Mouse (Mus musculus) heart, postnatal 36 days (tissue): ENCODE measurements around the gene Nlgn3. TPM values are rescaled to one million over a fixed set of nuclear protein-coding genes. Genes with fewer than 3 reads are reported as not detected.

Experiments used
- DNase-seq, 2 experiments: peaks; one replicate each; pipeline ENCODE4 v3.0.0; 2021 to 2022
- intact Hi-C: fragments of 180-260 bp; cut with DNase I; formaldehyde crosslinking; loops from one replicate; pipeline ENCODE4 v1.15.1; 2025
- total RNA-seq, 2 experiments: library from RNA; stranded (reverse); gene quantifications; 2 replicates each; pipeline ENCODE4 v1.2.3; 2021

Gene Nlgn3
- total RNA-seq: under 1 TPM; 0.22 to 0.50 TPM

- intact Hi-C loops: no loop called here
- DNase-seq: no peak
These were observed at the start of gene Nlgn3 for GRCm38 (mm10) chrX:101299055-101299454. TSS of gene Nlgn3 (plus strand) at chrX:101299168.

DNA sequence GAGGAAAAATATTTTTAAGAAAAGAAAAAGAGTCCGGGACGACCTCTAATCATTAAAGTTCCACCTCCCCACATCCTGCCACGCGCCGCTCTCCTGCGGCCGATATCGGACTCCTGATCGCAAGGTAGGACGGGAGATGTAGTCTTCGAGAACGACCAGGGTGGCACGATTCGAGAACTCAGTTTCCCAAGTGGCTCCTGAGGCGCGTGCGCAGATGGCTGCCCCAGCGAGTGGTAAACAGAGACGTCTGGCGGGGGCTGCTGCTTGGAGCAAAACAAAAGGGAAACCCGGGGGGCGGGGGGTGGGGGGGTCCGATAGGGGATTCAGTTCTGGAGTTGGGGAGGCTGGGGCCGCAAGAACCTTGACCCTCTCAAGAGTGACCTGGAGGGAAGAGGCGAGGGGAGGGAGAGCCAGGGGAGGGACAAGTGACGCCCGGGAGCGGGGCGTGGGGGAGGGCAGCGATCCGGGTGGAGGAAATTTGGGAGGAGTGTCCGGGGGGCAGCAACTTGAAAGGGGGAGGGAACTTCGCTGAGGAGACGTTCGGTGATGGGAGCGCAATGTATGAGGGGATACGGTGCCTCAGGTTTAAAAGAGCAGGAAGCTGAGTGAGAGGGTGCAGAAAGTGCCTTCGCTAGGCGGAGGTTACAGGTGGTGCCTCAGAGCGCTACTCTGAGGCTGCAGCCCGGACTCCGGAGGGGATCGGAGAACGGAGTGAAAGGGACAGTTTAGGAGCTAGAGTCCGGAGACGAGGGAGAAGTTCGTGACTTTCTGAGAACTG, 44.8 kb upstream of the Nlgn3 start, which contains the start of gene Foxo4:
Foxo4 (plus strand) TSS at position 577 of the 778 bp plus-strand sequence.
- intact Hi-C loops: loop anchor here (2.0 to 10.0 kb wide), 3 partner anchors 19 to 171 kb away; partner anchors contain the start of genes Nono, Snx12 and Zmym3
- DNase-seq: peak; percentile 79 to 82

GRCm38 (mm10) chrX:101254740-101255139, 44.2 kb upstream of the Nlgn3 start:
- intact Hi-C loops: loop anchor here (2.0 to 10.0 kb wide), 3 partner anchors 18 to 170 kb away; partner anchors contain the start of genes Nono, Snx12 and Zmym3
- DNase-seq: peak in 1 of 2 experiments; percentile 6

DNA sequence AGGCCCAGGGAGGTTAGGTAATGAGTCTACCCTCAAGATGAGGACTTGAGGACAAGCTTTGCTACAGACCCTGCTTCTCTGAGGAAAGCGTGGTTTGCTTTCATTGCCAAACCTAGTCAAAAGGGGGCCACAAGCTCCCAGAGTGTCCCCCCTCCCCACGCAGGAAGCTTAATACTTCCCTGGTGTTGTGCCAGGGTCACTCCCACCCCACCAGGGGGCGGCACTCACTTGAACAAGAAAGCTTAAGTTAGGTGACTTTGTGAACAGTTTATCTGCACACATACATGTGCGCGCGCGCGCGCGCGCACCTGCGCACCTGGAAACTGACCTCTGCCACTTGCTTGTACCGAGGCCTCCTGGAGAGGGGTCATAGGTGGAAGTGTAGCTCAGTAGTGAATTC, 42.4 kb upstream of the Nlgn3 start:
- intact Hi-C loops: loop anchor here (10.0 kb wide), 1 partner anchor 168 kb away; the partner anchor contains the start of genes Nono and Zmym3
- peak in 1 of 2 experiments; percentile 13 for DNase-seq

- intact Hi-C loops: no loop called here
- no peak for DNase-seq
These were observed 38.3 kb upstream of the Nlgn3 start for GRCm38 (mm10) chrX:101260441-101261325.

DNA sequence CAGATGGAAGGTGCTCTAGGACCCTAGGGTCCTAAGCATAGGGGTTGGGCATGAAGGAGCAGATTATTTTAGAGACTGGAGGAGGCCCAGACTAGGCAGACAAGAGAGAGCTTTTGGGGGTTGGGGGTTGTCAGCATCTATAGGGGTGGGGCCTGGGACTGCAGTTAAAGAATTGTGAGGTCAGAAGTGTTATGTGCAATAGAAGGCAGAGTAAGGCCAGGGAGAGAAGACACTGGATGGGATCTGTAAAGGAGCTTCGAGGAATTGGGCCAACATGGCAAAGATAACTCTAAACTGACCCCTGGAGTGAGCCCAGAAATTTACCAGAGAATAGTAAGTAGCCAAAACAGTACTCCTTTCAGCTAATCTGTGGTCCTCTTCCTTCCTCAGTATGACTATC, 35.1 kb upstream of the Nlgn3 start, which contains the start of gene Gm614:
Gm614 (minus strand) TSS at position 101 of the 400 bp plus-strand sequence.
- intact Hi-C loops: no loop called here

DNA sequence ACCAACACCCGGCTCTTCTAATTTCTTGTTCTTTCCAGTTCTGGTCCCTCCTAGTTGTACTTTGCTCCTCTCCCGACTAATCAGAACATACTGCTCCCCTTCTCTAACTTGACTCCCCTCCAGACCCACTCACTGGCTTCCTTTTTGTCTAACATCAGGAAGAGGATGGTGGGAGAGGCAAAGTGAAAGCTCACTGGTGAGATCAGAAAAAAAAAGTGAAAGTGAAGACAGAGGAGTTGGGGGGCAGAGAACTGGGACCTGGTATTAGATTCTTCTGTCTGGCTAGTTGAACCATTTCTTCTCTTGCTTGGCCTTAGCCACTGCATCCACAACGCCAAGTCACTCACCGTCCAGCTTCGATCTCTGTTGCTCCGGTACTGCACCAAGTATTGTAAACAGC, 32.3 kb upstream of the Nlgn3 start:
- intact Hi-C loops: no loop called here
- no peak for DNase-seq

More for the DNA sequence above, 35.1 kb upstream of the Nlgn3 start, which contains the start of gene Gm614:
- no peak for DNase-seq

GRCm38 (mm10) chrX:101268025-101268754, 30.8 kb upstream of the Nlgn3 start, which contains the start of gene Il2rg:
TSS of gene Il2rg (minus strand) at chrX:101268255.
- no peak for DNase-seq
- intact Hi-C loops: no loop called here

DNA sequence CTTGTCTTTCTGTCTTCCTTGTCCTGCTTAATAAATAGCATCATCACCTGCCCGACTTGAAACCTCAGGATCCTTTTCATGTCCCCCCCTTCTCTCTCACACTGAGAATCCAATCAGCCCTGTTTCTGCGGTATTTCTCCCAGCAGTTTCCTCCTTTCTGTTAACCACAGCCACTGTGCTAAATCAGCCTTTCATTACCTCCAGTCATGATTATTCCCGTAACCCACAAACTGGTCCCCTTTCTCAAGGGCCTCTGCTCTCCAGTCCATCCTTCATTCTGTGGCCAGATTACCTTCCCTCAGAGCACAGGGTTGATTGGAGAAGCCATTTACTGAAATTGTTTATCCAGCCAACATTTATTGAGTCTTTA, 30.2 kb upstream of the Nlgn3 start, which contains the start of gene Gm20489:
Gm20489 (minus strand) TSS at position 269 of the 370 bp plus-strand sequence.
- intact Hi-C loops: no loop called here
- no peak for DNase-seq

GRCm38 (mm10) chrX:101273410-101273809, 25.6 kb upstream of the Nlgn3 start:
- intact Hi-C loops: loop anchor here (2.0 to 5.0 kb wide), 3 partner anchors 19 to 364 kb away; partner anchors contain the start of genes Foxo4 and Snx12
- no peak for DNase-seq

DNA sequence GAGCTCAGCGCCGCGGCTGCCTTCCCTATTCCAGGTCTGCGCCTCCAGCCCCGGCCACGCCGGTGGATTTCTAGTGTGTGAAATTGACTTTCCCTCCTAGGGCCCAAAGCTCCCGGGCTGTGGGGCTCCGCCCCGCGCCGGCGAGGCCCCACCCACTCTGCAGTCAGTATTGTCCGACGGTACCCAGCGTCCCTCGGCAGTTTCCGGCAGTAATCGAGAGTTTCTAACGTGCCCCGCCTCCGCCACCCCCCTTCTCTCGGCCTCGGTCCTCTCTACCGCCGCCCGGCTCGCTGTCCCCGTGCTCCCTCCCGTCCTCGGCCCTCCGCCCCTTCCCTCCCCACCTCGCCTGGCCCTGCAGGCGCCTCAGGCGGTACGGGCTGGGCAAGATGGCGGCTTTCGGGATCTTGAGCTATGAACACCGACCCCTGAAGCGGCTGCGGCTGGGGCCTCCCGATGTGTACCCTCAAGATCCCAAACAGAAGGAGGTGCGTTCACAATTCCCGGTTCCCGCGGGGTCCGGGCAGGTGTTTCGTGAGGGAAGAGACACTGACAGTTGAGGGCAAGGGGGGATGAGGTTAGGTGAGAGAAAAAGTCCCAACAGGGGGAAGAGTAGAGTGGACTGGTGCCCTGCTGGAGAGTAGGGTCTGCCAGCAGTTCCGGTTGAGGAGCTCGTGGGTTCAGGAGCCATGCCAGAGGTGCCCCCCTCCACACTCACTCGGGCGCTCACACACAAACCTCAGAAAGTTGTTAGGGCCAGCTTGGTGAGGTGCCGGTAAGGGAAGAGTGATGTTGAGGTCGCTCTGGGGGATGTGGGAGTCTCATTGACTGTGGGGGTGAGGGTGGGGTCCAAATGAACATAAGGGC, 24.9 kb upstream of the Nlgn3 start, which contains the start of gene Med12:
Med12 (plus strand) TSS at position 156 of the 864 bp plus-strand sequence.
- intact Hi-C loops: loop anchor here (2.0 to 5.0 kb wide), 3 partner anchors 19 to 363 kb away; partner anchors contain the start of genes Foxo4 and Snx12
- peak; percentile 84 to 86 for DNase-seq

- no peak for DNase-seq
- intact Hi-C loops: no loop called here
These were observed 16.2 kb upstream of the Nlgn3 start for GRCm38 (mm10) chrX:101282813-101283212.

DNA sequence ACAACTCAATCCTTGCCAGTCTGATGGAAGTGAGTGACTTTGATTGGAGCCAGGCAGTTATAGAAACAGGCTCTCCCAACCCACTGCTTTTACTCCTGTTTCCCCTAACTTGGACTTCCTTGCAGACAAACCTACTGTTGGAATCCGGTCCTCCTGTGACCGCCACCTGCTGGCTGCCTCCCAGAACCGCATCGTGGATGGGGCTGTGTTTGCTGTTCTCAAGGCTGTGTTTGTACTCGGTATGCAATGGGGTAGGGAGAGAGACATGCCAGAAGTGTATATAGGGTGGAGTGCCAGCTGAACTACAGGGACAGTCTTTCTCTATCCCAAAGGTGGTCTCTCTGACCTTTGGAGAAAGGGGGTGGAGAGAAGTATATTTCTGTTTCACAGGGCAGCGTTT, 13.4 kb upstream of the Nlgn3 start:
- DNase-seq: peak; percentile 33 to 52

GRCm38 (mm10) chrX:101285953-101286670, 12.9 kb upstream of the Nlgn3 start:
- intact Hi-C loops: loop anchor here (5.0 kb wide), 1 partner anchor 154 kb away; no protein-coding TSS in a partner anchor
- DNase-seq: no peak

More for the DNA sequence above, 13.4 kb upstream of the Nlgn3 start:
- intact Hi-C loops: loop anchor here (5.0 kb wide), 1 partner anchor 153 kb away; no protein-coding TSS in a partner anchor

DNA sequence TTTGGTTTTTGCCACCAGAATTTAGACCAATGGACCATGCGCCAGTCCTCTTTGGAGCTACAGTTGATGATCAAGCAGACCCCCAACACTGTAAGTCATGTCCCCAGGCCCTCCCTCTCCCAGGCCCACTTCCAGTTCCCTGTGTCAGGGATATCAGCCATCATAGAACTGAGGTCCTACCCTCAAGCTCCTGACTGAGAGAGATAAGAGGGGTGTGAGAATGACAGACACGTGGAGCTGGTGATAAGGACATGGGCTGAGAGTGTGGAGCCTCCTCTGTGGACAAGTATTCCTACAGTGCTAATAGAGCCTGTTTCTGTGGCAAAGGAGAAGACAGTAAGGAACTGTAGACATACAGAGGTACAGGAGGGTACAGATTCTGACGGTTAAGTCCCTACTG, 11.4 kb upstream of the Nlgn3 start:
- intact Hi-C loops: loop anchor here (5.0 kb wide), 1 partner anchor 155 kb away; no protein-coding TSS in a partner anchor
- DNase-seq: no peak

GRCm38 (mm10) chrX:101288432-101288831, 10.5 kb upstream of the Nlgn3 start:
- no peak for DNase-seq
- intact Hi-C loops: loop anchor here (5.0 kb wide), 1 partner anchor 156 kb away; no protein-coding TSS in a partner anchor

DNA sequence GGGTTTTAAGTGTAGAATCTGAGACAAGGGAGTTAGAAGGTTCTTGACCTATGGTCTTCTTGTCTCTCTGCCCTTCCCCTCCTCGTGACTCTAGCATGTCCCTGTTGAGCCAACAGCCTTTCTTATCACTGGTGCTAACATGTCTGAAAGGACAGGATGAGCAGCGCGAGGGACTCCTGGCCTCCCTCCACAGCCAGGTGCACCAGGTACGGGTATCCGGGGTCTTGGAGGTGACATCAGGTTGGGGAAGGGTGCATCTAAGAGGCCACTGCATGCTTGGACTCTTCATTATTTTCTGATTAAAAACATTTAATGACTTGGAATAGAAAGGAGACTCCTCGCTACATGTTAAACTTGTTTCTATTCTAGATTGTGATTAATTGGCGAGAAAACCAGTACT, 9.9 kb upstream of the Nlgn3 start:
- intact Hi-C loops: loop anchor here (5.0 kb wide), 1 partner anchor 157 kb away; no protein-coding TSS in a partner anchor
- no peak for DNase-seq

GRCm38 (mm10) chrX:101290111-101290510, 8.9 kb upstream of the Nlgn3 start:
- no peak for DNase-seq
- intact Hi-C loops: no loop called here
